In genomic region chr7:126965568-126965967, GRCm38 (mm10) we compare ENCODE assay signal across 32 mouse cellular contexts. TPM values are rescaled to one million over a fixed set of nuclear protein-coding genes. Genes with fewer than 3 reads are reported as not detected.
A peak's percentile ranks its signal among the peaks of the same experiment; 100 is the strongest.
DNase-seq lines count a peak whose midpoint lies in the region; ATAC-seq and TF ChIP-seq lines count a peak whose summit lies in the region.
"Had no signal": no experiment of that assay in that cellular context is flagged by ENCODE, and none has a peak within 500 bp of the region (broad histone marks: within the 10 kb centered on the region; RNA-seq: fewer than 3 reads in every experiment).

No protein-coding gene starts in this region.

- H3K9me3 ChIP-seq in MEL (replicated peaks; ENCODE audit: insufficient read depth, low read length): no peaks in the 10 kb centered on the region
- H3K9me3 ChIP-seq in liver, postnatal 0 days (ENCODE audit: low read length): no peaks in the 10 kb centered on the region
- H3K9me3 ChIP-seq in forebrain, postnatal 0 days (ENCODE audit: low read length): no peaks in the 10 kb centered on the region
- H3K9me3 ChIP-seq: G1E; heart, embryonic 13.5 days; hindbrain, embryonic 10.5 days; hindbrain, embryonic 15.5 days; lung, embryonic 15.5 days; midbrain, embryonic 12.5 days; neural tube, embryonic 13.5 days had no signal

- no peak for ATAC-seq in liver, postnatal 0 days
- ATAC-seq in forebrain, postnatal 0 days: no peak
- ATAC-seq: forebrain, embryonic 16.5 days; inflammation-experienced regulatory T-cells, adult 6 months had no signal

- no peak overlapping the region for H3K27ac ChIP-seq in MEL (ENCODE audit: control insufficient read depth, low read depth, low read length)
- H3K27ac ChIP-seq in cerebellum, adult 2 months (ENCODE audit: insufficient read depth, low read length): no peak overlapping the region; the same call in 1 of the 2 replicates
- H3K27ac ChIP-seq in liver, postnatal 0 days (ENCODE audit: low read depth): no peak overlapping the region
- H3K27ac ChIP-seq in forebrain, postnatal 0 days (ENCODE audit: low read depth, low read length): no peak overlapping the region
- H3K27ac ChIP-seq: heart, embryonic 13.5 days; hindbrain, embryonic 10.5 days; hindbrain, embryonic 15.5 days; kidney, postnatal 0 days; liver, embryonic 14.5 days; lung, embryonic 15.5 days; midbrain, embryonic 12.5 days; neural tube, embryonic 13.5 days had no signal

- H3K4me1 ChIP-seq in MEL (ENCODE audit: control insufficient read depth in 1 of 2, insufficient read depth in 2 of 2, low read length in 2 of 2): no peaks in the 10 kb centered on the region
- H3K4me1 ChIP-seq in cerebellum, adult 2 months (ENCODE audit: control insufficient read depth, insufficient read depth, low read length): peaks cover 3% of the 10 kb centered on the region; the same call in 1 of the 2 replicates
- 0 out of 2 replicates have a peak, but pooled peaks cover 4% of the 10 kb centered on the region for H3K4me1 ChIP-seq in liver, postnatal 0 days (ENCODE audit: insufficient read depth)
- no peaks in the 10 kb centered on the region for H3K4me1 ChIP-seq in forebrain, postnatal 0 days (ENCODE audit: insufficient read depth)
- H3K4me1 ChIP-seq: hindbrain, embryonic 15.5 days; lung, embryonic 15.5 days; midbrain, embryonic 12.5 days; neural tube, embryonic 13.5 days had no signal

- DNase-seq in adrenal gland, postnatal 25 days: peak; percentile 25
- no peak for DNase-seq in adrenal gland, adult 2 months
- DNase-seq in MEL (ENCODE audit: low read depth, low spot score): peak; percentile 55
- peak; percentile 77 to 83 for DNase-seq in cerebellum, adult 2 months
- DNase-seq in cerebellum, postnatal 14 days: peak; percentile 82 to 86
- no peak for DNase-seq in liver, postnatal 0 days
- no peak for DNase-seq in forebrain, postnatal 0 days
- no peak for DNase-seq in kidney, postnatal 10 days
- DNase-seq: gastrocnemius, postnatal 10 days; heart, postnatal 10 days; kidney, adult 11 months; layer of hippocampus, postnatal 36 days; liver; lung, postnatal 36 days; right cerebral cortex, postnatal 14 days; thymus, postnatal 4 days had no signal

- WGBS in cerebellum, adult 2 months: 16% methylated on average over 3 of the region's 3 CpGs
- 47% methylated on average over 3 of the region's 3 CpGs for WGBS in liver, postnatal 0 days (ENCODE audit: insufficient replicate concordance)
- 45% methylated on average over 3 of the region's 3 CpGs for WGBS in forebrain, postnatal 0 days

- no peak overlapping the region for H3K4me3 ChIP-seq in MEL (ENCODE audit: control insufficient read depth in 1 of 2, insufficient read depth in 1 of 2, low read depth in 2 of 2, low read length in 2 of 2)
- no peak overlapping the region for H3K4me3 ChIP-seq in cerebellum, adult 2 months (replicated peaks; ENCODE audit: insufficient read depth, low read depth, low read length)
- H3K4me3 ChIP-seq in liver, postnatal 0 days (ENCODE audit: low read depth, low read length): no peak overlapping the region
- no peak overlapping the region for H3K4me3 ChIP-seq in forebrain, postnatal 0 days (ENCODE audit: low read depth, low read length)
- H3K4me3 ChIP-seq: erythroblast, embryonic 14.5 days; heart, embryonic 13.5 days; hindbrain, embryonic 10.5 days; hindbrain, embryonic 15.5 days; lung, embryonic 15.5 days; midbrain, embryonic 12.5 days; myocyte; neural tube, embryonic 13.5 days had no signal

- H3K79me2 ChIP-seq in MEL (ENCODE audit: control insufficient read depth, insufficient read depth, low read length, poor library complexity): no peaks in the 10 kb centered on the region

- TF ChIP-seq POLR2A in MEL (IDR thresholded peaks at IDR 0.05; ENCODE audit: control insufficient read depth in 1 of 2, insufficient read depth in 1 of 2, low read depth in 1 of 2, low read length in 2 of 2, poor library complexity in 1 of 2): no peak
- TF ChIP-seq POLR2A in cerebellum, adult 2 months (IDR thresholded peaks at IDR 0.05; ENCODE audit: borderline replicate concordance, insufficient read depth, low read length): no peak

- no peaks in the 10 kb centered on the region; a peak in 1 of 4 replicates for H3K36me3 ChIP-seq in MEL (ENCODE audit: control insufficient read depth in 1 of 2, insufficient read depth in 2 of 2, low read length in 2 of 2)
- H3K36me3 ChIP-seq in liver, postnatal 0 days (replicated peaks; ENCODE audit: insufficient read depth, low read length): no peaks in the 10 kb centered on the region
- peaks cover 74% of the 10 kb centered on the region for H3K36me3 ChIP-seq in forebrain, postnatal 0 days (ENCODE audit: insufficient read depth)
- H3K36me3 ChIP-seq: G1E; heart, embryonic 13.5 days; lung, embryonic 15.5 days had no signal

- no peak overlapping the region for H3K4me2 ChIP-seq in liver, postnatal 0 days (ENCODE audit: low read depth, low read length)
- no peak overlapping the region for H3K4me2 ChIP-seq in forebrain, postnatal 0 days (ENCODE audit: low read depth)
- H3K4me2 ChIP-seq: heart, embryonic 13.5 days; hindbrain, embryonic 15.5 days; lung, embryonic 15.5 days; midbrain, embryonic 12.5 days; neural tube, embryonic 13.5 days had no signal

- TF ChIP-seq CTCF in MEL (IDR thresholded peaks at IDR 0.05 in 2 of 3, conservative IDR thresholded peaks at IDR 0.05 in 1 of 3; ENCODE audit: control insufficient read depth in 1 of 3, insufficient read depth in 1 of 3, low read depth in 2 of 3, low read length in 3 of 3, poor library complexity in 1 of 3, severe bottlenecking in 1 of 3): no peak
- TF ChIP-seq CTCF in cerebellum, adult 2 months (IDR thresholded peaks at IDR 0.05; ENCODE audit: borderline replicate concordance, insufficient read depth, low read depth, low read length): no peak
- no peak for TF ChIP-seq CTCF in liver, postnatal 0 days (IDR thresholded peaks at IDR 0.05; ENCODE audit: low read depth)
- TF ChIP-seq CTCF in forebrain, postnatal 0 days (IDR thresholded peaks at IDR 0.05; ENCODE audit: low read depth): no peak

- TF ChIP-seq RAD21 in MEL (IDR thresholded peaks at IDR 0.05; ENCODE audit: low read depth, low read length): no peak

- no peak overlapping the region for H3K9ac ChIP-seq in MEL (ENCODE audit: control insufficient read depth, low read depth, low read length, poor library complexity, severe bottlenecking)
- no peak overlapping the region for H3K9ac ChIP-seq in liver, postnatal 0 days (replicated peaks)
- no peak overlapping the region for H3K9ac ChIP-seq in forebrain, postnatal 0 days
- H3K9ac ChIP-seq: heart, embryonic 13.5 days; hindbrain, embryonic 15.5 days; liver, embryonic 14.5 days; lung, embryonic 15.5 days; midbrain, embryonic 12.5 days; neural tube, embryonic 13.5 days had no signal

- TF ChIP-seq EP300 in MEL (IDR thresholded peaks at IDR 0.05; ENCODE audit: low read depth in 1 of 2, low read length in 2 of 2): no peak
- no peak for TF ChIP-seq EP300 in liver, postnatal 0 days (IDR thresholded peaks at IDR 0.05; ENCODE audit: low read depth)

- no peaks in the 10 kb centered on the region for H3K27me3 ChIP-seq in MEL (ENCODE audit: control insufficient read depth in 1 of 2, insufficient read depth in 2 of 2, low read length in 2 of 2)
- H3K27me3 ChIP-seq in cerebellum, adult 2 months (ENCODE audit: control insufficient read depth, insufficient read depth, low read length): no peaks in the 10 kb centered on the region
- H3K27me3 ChIP-seq in liver, postnatal 0 days (ENCODE audit: insufficient read depth, low read length): no peaks in the 10 kb centered on the region
- H3K27me3 ChIP-seq in forebrain, postnatal 0 days (ENCODE audit: insufficient read depth, low read length): no peaks in the 10 kb centered on the region

RNA-seq across cellular contexts. Expression of gene Cdipt, which starts 10.1 kb away (rescaled TPM):
- 95.1 and 99.5 TPM in 2 replicates for total RNA-seq in adrenal gland, postnatal 25 days (2021)
- total RNA-seq in adrenal gland, adult 2 months (2021): 100 to 1,000 TPM; 102 to 107 TPM
- polyA plus RNA-seq in adrenal gland, adult 2 months (2012; rRNA removed): 239 and 259 TPM in 2 replicates
- total RNA-seq in MEL (2012; rRNA removed): 72.5 and 98.4 TPM in 2 replicates
- polyA plus RNA-seq in MEL (2012; ENCODE audit: insufficient read depth in 1 of 2, insufficient read length in 2 of 2, low read depth in 1 of 2, low replicate concordance in 2 of 2, missing spikeins in 1 of 2): 100 to 1,000 TPM in 1 of 2 experiments, not detected in 1; 151 TPM
- polyA plus RNA-seq in cerebellum, adult 2 months (2012; rRNA removed): 255 and 281 TPM in 2 replicates
- polyA plus RNA-seq in liver, postnatal 0 days (2015; fragmentation: Nextera tagmentation; extraction: Ambion mirVana): 33.2 and 37.4 TPM in 2 replicates
- total RNA-seq in forebrain, postnatal 0 days (2014; rRNA removed): 120 and 158 TPM in 2 replicates
- 134 and 137 TPM in 2 replicates for polyA plus RNA-seq in forebrain, postnatal 0 days (2015; fragmentation: Nextera tagmentation; extraction: Ambion mirVana)

RNA-seq across cellular contexts. Expression of gene Cdiptos, which starts 10.3 kb away (rescaled TPM):
- total RNA-seq in adrenal gland, postnatal 25 days (2021): 0.71 and 2.0 TPM in 2 replicates
- total RNA-seq in adrenal gland, adult 2 months (2021): 1 to 10 TPM; 1.6 TPM
- polyA plus RNA-seq in adrenal gland, adult 2 months (2012; rRNA removed): 0.43 and 1.4 TPM in 2 replicates
- 0.35 and 0.49 TPM in 2 replicates for total RNA-seq in MEL (2012; rRNA removed)
- 1 to 10 TPM in 1 of 2 experiments, not detected in 1; 1.8 TPM for polyA plus RNA-seq in MEL (2012; ENCODE audit: insufficient read depth in 1 of 2, insufficient read length in 2 of 2, low read depth in 1 of 2, low replicate concordance in 2 of 2, missing spikeins in 1 of 2)
- 0.92 and 1.1 TPM in 2 replicates for polyA plus RNA-seq in cerebellum, adult 2 months (2012; rRNA removed)
- 0.68 and 1.0 TPM in 2 replicates for polyA plus RNA-seq in liver, postnatal 0 days (2015; fragmentation: Nextera tagmentation; extraction: Ambion mirVana)
- total RNA-seq in forebrain, postnatal 0 days (2014; rRNA removed): not detected in 2 replicates
- polyA plus RNA-seq in forebrain, postnatal 0 days (2015; fragmentation: Nextera tagmentation; extraction: Ambion mirVana): 0.53 and 0.62 TPM in 2 replicates
- total RNA-seq: midbrain, postnatal 0 days had no signal
- polyA plus RNA-seq: erythroblast, embryonic 14.5 days had no signal

RNA-seq across cellular contexts. Expression of gene Sez6l2, which starts 15.2 kb away (rescaled TPM):
- 91.1 and 128 TPM in 2 replicates for total RNA-seq in adrenal gland, postnatal 25 days (2021)
- 100 to 1,000 TPM in 1 of 2 experiments, 10 to 100 TPM in 1; 87.4 to 126 TPM for total RNA-seq in adrenal gland, adult 2 months (2021)
- polyA plus RNA-seq in adrenal gland, adult 2 months (2012; rRNA removed): 33.4 and 42.4 TPM in 2 replicates
- 0.49 and 2.0 TPM in 2 replicates for total RNA-seq in MEL (2012; rRNA removed)
- 1 to 10 TPM in 1 of 2 experiments, not detected in 1; 6.1 TPM for polyA plus RNA-seq in MEL (2012; ENCODE audit: insufficient read depth in 1 of 2, insufficient read length in 2 of 2, low read depth in 1 of 2, low replicate concordance in 2 of 2, missing spikeins in 1 of 2)
- 359 and 364 TPM in 2 replicates for polyA plus RNA-seq in cerebellum, adult 2 months (2012; rRNA removed)
- 0.09 and 0.43 TPM in 2 replicates for polyA plus RNA-seq in liver, postnatal 0 days (2015; fragmentation: Nextera tagmentation; extraction: Ambion mirVana)
- total RNA-seq in forebrain, postnatal 0 days (2014; rRNA removed): 104 and 160 TPM in 2 replicates
- 38.3 and 45.3 TPM in 2 replicates for polyA plus RNA-seq in forebrain, postnatal 0 days (2015; fragmentation: Nextera tagmentation; extraction: Ambion mirVana)

RNA-seq across cellular contexts. Expression of gene Asphd1, which starts 16.2 kb away (rescaled TPM):
- total RNA-seq in adrenal gland, postnatal 25 days (2021): 1.6 and 2.5 TPM in 2 replicates
- total RNA-seq in adrenal gland, adult 2 months (2021): 1 to 10 TPM in 1 of 2 experiments, under 1 TPM in 1; 0.66 to 2.2 TPM
- 2.0 and 2.5 TPM in 2 replicates for polyA plus RNA-seq in adrenal gland, adult 2 months (2012; rRNA removed)
- 0.15 TPM in 1 of 2 replicates, not detected in the other for total RNA-seq in MEL (2012; rRNA removed)
- polyA plus RNA-seq in MEL (2012; ENCODE audit: insufficient read depth in 1 of 2, insufficient read length in 2 of 2, low read depth in 1 of 2, low replicate concordance in 2 of 2, missing spikeins in 1 of 2): under 1 TPM in 1 of 2 experiments, not detected in 1; 0.74 TPM
- 41.8 and 42.4 TPM in 2 replicates for polyA plus RNA-seq in cerebellum, adult 2 months (2012; rRNA removed)
- polyA plus RNA-seq in liver, postnatal 0 days (2015; fragmentation: Nextera tagmentation; extraction: Ambion mirVana): not detected in 2 replicates
- total RNA-seq in forebrain, postnatal 0 days (2014; rRNA removed): 14.3 and 37.2 TPM in 2 replicates
- 10.3 and 13.6 TPM in 2 replicates for polyA plus RNA-seq in forebrain, postnatal 0 days (2015; fragmentation: Nextera tagmentation; extraction: Ambion mirVana)
- total RNA-seq: G1E; heart, postnatal 10 days; megakaryocyte, adult 5-6 weeks had no signal
- polyA plus RNA-seq: erythroblast, embryonic 14.5 days; G1E; kidney, postnatal 0 days; liver, embryonic 14.5 days; thymus, postnatal 0 days had no signal

RNA-seq across cellular contexts. Expression of gene Kctd13, which starts 36.9 kb away (rescaled TPM):
- total RNA-seq in adrenal gland, postnatal 25 days (2021): 31.1 and 42.7 TPM in 2 replicates
- total RNA-seq in adrenal gland, adult 2 months (2021): 10 to 100 TPM; 25.9 to 26.8 TPM
- 52.0 and 52.9 TPM in 2 replicates for polyA plus RNA-seq in adrenal gland, adult 2 months (2012; rRNA removed)
- total RNA-seq in MEL (2012; rRNA removed): 17.7 and 18.1 TPM in 2 replicates
- polyA plus RNA-seq in MEL (2012; ENCODE audit: insufficient read depth in 1 of 2, insufficient read length in 2 of 2, low read depth in 1 of 2, low replicate concordance in 2 of 2, missing spikeins in 1 of 2): 10 to 100 TPM in 1 of 2 experiments, not detected in 1; 26.2 TPM
- 130 and 140 TPM in 2 replicates for polyA plus RNA-seq in cerebellum, adult 2 months (2012; rRNA removed)
- 4.4 and 4.6 TPM in 2 replicates for polyA plus RNA-seq in liver, postnatal 0 days (2015; fragmentation: Nextera tagmentation; extraction: Ambion mirVana)
- total RNA-seq in forebrain, postnatal 0 days (2014; rRNA removed): 140 and 142 TPM in 2 replicates
- polyA plus RNA-seq in forebrain, postnatal 0 days (2015; fragmentation: Nextera tagmentation; extraction: Ambion mirVana): 218 and 222 TPM in 2 replicates

Comparison
In these comparisons a context has a peak if more than half of its experiments do, and no peak if none do; other contexts are left out.
1. DNase-seq: peak in adrenal gland, postnatal 25 days (single experiment), MEL (single experiment), cerebellum, adult 2 months (2 of 2) and cerebellum, postnatal 14 days (2 of 2); none in adrenal gland, adult 2 months (single experiment), liver, postnatal 0 days (single experiment), forebrain, postnatal 0 days (single experiment) and kidney, postnatal 10 days (single experiment).